Mouse (Mus musculus): Measurements from ENCODE around the gene Ksr1.

Ksr1 gene

GRCm38 (mm10) chr11:79041908-79042430, 104.2 kb downstream of the Ksr1 start:
- DNase-seq (ENCODE audit: low spot score), result peak; percentile 45

- peak; percentile 90 for DNase-seq (ENCODE audit: low spot score)
Measured at GRCm38 (mm10) chr11:79039488-79039887, 106.7 kb downstream of the Ksr1 start.

GRCm38 (mm10) chr11:79037555-79037954, 108.7 kb downstream of the Ksr1 start:
- DNase-seq (ENCODE audit: low spot score), result no peak

- DNase-seq (ENCODE audit: low spot score), result no peak
Measured at GRCm38 (mm10) chr11:79036324-79036723, 109.9 kb downstream of the Ksr1 start.

GRCm38 (mm10) chr11:79033636-79034035, 112.6 kb downstream of the Ksr1 start:
- DNase-seq (ENCODE audit: low spot score), result no peak

- DNase-seq (ENCODE audit: low spot score), result no peak
Measured at GRCm38 (mm10) chr11:79033021-79033420, 113.2 kb downstream of the Ksr1 start.

- DNase-seq (ENCODE audit: low spot score), result no peak
Measured at GRCm38 (mm10) chr11:79031452-79031746, 114.8 kb downstream of the Ksr1 start.

- DNase-seq (ENCODE audit: low spot score), result peak; percentile 83
Measured at GRCm38 (mm10) chr11:79030570-79031451, 115.4 kb downstream of the Ksr1 start.

GRCm38 (mm10) chr11:79023751-79024150, 122.5 kb downstream of the Ksr1 start:
- no peak for DNase-seq (ENCODE audit: low spot score)

GRCm38 (mm10) chr11:79023342-79023741, 122.9 kb downstream of the Ksr1 start:
- no peak for DNase-seq (ENCODE audit: low spot score)

- no peak for DNase-seq (ENCODE audit: low spot score)
Measured at GRCm38 (mm10) chr11:79022836-79023235, 123.4 kb downstream of the Ksr1 start.

- no peak for DNase-seq (ENCODE audit: low spot score)
Measured at GRCm38 (mm10) chr11:79020535-79021045, 125.6 kb downstream of the Ksr1 start.

- peak; percentile 37 for DNase-seq (ENCODE audit: low spot score)
Measured at GRCm38 (mm10) chr11:79019839-79020534, 126.2 kb downstream of the Ksr1 start.

- DNase-seq (ENCODE audit: low spot score), result peak; percentile 72
Measured at GRCm38 (mm10) chr11:79018954-79019704, 127.1 kb downstream of the Ksr1 start.

- no peak for DNase-seq (ENCODE audit: low spot score)
Measured at GRCm38 (mm10) chr11:79017161-79017606, 129.0 kb downstream of the Ksr1 start.

GRCm38 (mm10) chr11:79016236-79016635, 130.0 kb downstream of the Ksr1 start:
- DNase-seq (ENCODE audit: low spot score), result no peak

- no peak for DNase-seq (ENCODE audit: low spot score)
Measured at GRCm38 (mm10) chr11:79015660-79016215, 130.5 kb downstream of the Ksr1 start.

- DNase-seq (ENCODE audit: low spot score), result no peak
Measured at GRCm38 (mm10) chr11:79014602-79015325, 131.4 kb downstream of the Ksr1 start.

GRCm38 (mm10) chr11:79013806-79014205, 132.4 kb downstream of the Ksr1 start:
- DNase-seq (ENCODE audit: low spot score), result no peak

GRCm38 (mm10) chr11:79013056-79013455, 133.2 kb downstream of the Ksr1 start:
- no peak for DNase-seq (ENCODE audit: low spot score)

- DNase-seq (ENCODE audit: low spot score), result no peak
Measured at GRCm38 (mm10) chr11:79012529-79012928, 133.7 kb downstream of the Ksr1 start.

All from adipocyte (in vitro differentiated cells).